Mouse (Mus musculus) hindbrain, embryonic 10.5 days (tissue): ENCODE results near the gene Fosb. TPM values are rescaled to one million over a fixed set of nuclear protein-coding genes. Genes with fewer than 3 reads are reported as not detected.

Source experiments
- DNase-seq: peaks from one replicate; pipeline ENCODE4 v3.0.0-alpha.2; 2017; ENCODE audit warnings: low spot score
- H3K27ac ChIP-seq: fragments of 300-500 bp; sonication (generic); 2 replicates; pipeline ENCODE4 v1.5.1; 2016; ENCODE audit warnings: mild to moderate bottlenecking, moderate library complexity
- H3K27me3 ChIP-seq: fragments of 300-500 bp; sonication (generic); 2 replicates; pipeline ENCODE4 v1.6.1; 2016; ENCODE audit warnings: mild to moderate bottlenecking; ENCODE audit not compliant: poor library complexity, insufficient read depth, severe bottlenecking
- H3K36me3 ChIP-seq: fragments of 300-500 bp; sonication (generic); 2 replicates; pipeline ENCODE4 v1.6.1; 2016; ENCODE audit warnings: mild to moderate bottlenecking, moderate library complexity
- H3K4me1 ChIP-seq: fragments of 300-500 bp; sonication (generic); replicated peaks from 2 replicates; pipeline ENCODE4 v1.6.1; 2016; ENCODE audit warnings: mild to moderate bottlenecking
- H3K4me3 ChIP-seq: fragments of 300-500 bp; sonication (generic); 2 replicates; pipeline ENCODE4 v1.5.1; 2016; ENCODE audit warnings: mild to moderate bottlenecking, moderate library complexity
- H3K9me3 ChIP-seq: fragments of 300-500 bp; sonication (generic); 2 replicates; pipeline ENCODE4 v1.6.1; 2016; ENCODE audit warnings: mild to moderate bottlenecking, moderate library complexity
- WGBS: fragments of 180-500 bp; shearing (Covaris S2); methylation state at CpG from one replicate; pipeline ENCODE4 v1.1.7; 2016; 5-methylcytosine and 5-hydroxymethylcytosine counted together
- polyA plus RNA-seq: library from polyadenylated mRNA; unstranded; fragments of >200 nt; fragmentation: Nextera tagmentation; extraction: Ambion mirVana; gene quantifications from 2 replicates; pipeline ENCODE4 v1.2.1, GENCODE M21; 2016

Fosb gene
- polyA plus RNA-seq, 1 experiment from 2014 or later, result not detected

DNA sequence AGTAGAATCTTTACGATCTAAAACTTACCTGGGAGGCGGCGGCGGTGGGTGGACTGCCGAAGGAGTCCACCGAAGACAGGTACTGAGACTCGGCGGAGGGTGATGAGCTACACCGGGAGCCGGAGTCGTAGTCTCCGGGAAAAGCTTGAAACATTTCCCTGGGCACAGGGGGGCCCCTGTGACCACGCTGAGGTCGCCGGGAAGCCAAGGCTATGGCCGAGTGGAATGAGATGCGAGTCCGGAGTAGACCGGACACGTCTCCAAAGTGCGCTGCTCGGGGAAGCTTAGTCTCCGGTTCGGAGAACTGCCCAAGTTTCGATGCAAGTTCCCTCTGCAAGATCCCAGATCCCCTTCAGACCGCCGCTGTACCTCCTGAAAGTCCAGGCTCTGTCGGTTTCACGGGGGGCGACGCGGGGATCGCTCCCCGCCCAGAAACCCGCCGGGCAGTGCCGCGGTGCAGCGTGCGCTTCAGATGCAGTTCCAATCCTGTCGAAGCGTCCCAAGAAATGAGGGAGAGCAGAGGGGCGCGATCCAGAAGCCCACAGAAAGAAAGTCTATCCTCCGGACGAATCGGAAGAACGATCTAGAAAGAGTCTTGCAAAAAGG lies 470 bp downstream of the Fosb start:
- H3K9me3 ChIP-seq, result no peaks in the 10 kb centered on the region
- H3K36me3 ChIP-seq, result no peaks in the 10 kb centered on the region
- H3K27ac ChIP-seq, result no peak overlapping the region
- peaks cover 43% of the 10 kb centered on the region for H3K4me1 ChIP-seq
- DNase-seq, result peak; percentile 27
- peak overlapping the region; percentile 84 for H3K4me3 ChIP-seq
- WGBS, result 2% methylated on average over 48 of the region's 48 CpGs
- H3K27me3 ChIP-seq, result peaks cover 63% of the 10 kb centered on the region

DNA sequence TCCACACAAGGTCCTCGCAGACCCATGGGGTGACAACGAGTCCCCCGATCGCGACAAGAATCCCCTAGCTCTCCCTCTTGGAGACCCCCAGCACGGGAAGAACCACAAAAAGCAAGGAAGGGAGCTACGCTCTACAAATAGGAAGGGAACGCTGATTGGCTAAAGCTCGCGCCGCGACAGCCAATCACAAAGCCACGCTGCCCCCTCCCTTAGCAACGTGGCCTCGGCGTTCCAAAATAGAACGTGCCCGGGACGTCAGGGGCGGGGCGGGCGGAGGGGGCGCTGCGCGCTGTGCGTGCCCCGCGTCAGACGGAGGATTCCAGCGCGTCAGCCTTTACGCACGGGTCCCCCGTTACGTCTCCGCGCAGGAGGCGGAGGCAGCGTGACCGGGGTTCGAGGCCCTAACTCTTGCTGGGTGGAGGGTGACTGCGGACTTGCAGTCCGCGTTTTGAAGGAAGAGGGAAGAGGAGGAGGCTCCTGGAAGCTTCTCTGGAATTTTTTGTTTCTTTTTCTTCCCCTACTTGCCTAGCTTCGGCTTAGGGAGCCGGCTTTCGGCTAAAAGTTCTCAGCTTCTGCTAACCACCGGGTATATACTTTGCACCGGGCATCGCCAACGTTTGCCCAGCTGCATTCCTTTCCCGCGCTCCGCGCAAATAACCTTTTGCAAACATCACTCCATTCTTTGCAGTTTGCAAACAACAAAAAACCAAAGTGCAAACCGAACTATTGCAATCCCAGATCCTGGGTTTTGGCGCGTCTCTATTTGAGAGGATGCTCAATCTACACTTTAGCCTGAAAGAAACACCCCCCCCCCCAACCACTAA lies 1.2 kb downstream of the Fosb start:
- H3K27ac ChIP-seq, result peak overlapping the region; percentile 68
- H3K4me3 ChIP-seq, result peak overlapping the region; percentile 84
- DNase-seq, result peak; percentile 98
- no peaks in the 10 kb centered on the region for H3K36me3 ChIP-seq
- peaks cover 51% of the 10 kb centered on the region for H3K4me1 ChIP-seq
- no peaks in the 10 kb centered on the region for H3K9me3 ChIP-seq
- under 1% methylated on average over 58 of the region's 58 CpGs for WGBS
- H3K27me3 ChIP-seq, result peaks cover 63% of the 10 kb centered on the region

DNA sequence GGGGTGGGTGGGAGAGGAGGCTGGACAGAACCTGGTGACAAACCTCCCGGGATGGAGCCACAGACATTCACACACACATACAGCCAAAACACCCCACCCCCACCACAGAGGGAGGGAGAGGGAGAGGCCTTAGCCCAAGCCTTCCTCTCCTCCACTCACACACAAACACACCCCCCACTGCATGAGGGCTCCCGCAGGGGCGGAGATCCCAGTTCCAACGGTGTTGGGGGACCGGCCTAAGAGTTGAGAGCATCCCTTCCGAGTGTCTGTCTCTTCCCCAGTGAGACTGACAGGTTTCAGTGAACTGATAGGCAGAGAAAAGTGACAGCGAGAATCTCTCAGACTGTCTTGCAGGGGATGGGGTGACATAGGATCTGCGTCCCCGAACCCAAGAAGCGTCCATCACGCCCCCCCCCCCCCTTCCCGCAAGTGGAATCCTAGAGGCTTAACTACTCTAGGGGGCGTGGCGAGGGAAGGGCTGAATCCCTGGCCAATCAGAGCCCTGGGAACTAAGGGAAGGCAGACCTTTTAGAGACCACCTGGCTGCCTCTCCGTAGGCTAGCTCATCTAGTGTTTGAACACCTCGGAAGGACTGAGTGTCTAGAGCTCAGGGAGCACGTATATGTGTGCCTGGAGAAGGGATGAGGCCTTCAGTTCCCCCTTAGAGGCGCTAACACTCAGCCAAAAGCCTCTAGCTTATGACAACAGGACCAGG lies 2.0 kb downstream of the Fosb start:
- H3K36me3 ChIP-seq, result no peaks in the 10 kb centered on the region
- peak overlapping the region; percentile 84 for H3K4me3 ChIP-seq
- 3% methylated on average over 18 of the region's 18 CpGs for WGBS
- peak; percentile 63 for DNase-seq
- H3K4me1 ChIP-seq, result peaks cover 54% of the 10 kb centered on the region
- peak overlapping the region; percentile 68 for H3K27ac ChIP-seq
- H3K27me3 ChIP-seq, result peaks cover 64% of the 10 kb centered on the region
- H3K9me3 ChIP-seq, result no peaks in the 10 kb centered on the region

DNA sequence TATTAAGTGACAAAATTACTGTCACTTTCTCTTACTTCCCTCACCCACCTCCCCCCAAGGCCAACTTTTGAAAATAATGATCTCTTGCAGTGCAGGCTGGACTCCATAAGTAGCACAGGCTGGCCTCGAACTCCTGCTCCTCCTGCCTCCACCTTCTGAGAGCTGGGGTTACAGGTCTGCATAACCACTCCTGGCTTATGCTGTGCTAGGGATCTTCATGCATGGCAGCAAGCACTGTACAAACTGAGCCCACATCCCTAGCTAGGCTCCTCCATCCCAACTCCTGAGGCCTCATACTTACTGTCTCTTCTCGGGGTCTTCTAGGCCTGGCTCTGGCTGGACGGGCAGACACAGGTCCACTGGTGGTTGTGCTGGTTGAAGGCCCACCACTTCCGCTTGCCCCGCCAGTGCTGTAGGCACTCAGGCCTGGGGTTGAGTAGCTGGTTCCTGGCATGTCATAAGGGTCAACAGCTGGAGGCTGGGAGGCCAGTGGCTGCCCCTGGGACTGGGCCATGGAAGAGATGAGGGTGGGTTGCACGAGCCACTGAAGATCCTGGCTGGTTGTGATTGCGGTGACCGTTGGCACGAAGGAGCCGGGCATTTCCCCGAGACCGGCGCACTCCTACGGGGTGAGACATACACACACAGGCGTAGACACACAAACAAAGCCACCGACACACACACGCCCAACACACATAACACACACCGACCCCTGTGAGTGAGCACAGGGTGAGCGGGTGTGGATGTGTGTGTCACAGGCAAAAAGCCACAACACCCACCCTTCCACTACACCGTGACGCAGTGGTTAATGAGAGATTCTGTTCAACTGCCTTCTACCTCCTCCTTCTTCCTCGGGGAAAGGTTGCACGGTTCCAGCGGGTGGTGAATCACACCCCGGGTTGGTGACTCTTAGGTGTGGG lies 2.8 kb downstream of the Fosb start:
- Histone ChIP-seq H3K4me1 (peaks cover 57% of the 10 kb centered on the region), H3K27ac (no peak overlapping the region)

DNA sequence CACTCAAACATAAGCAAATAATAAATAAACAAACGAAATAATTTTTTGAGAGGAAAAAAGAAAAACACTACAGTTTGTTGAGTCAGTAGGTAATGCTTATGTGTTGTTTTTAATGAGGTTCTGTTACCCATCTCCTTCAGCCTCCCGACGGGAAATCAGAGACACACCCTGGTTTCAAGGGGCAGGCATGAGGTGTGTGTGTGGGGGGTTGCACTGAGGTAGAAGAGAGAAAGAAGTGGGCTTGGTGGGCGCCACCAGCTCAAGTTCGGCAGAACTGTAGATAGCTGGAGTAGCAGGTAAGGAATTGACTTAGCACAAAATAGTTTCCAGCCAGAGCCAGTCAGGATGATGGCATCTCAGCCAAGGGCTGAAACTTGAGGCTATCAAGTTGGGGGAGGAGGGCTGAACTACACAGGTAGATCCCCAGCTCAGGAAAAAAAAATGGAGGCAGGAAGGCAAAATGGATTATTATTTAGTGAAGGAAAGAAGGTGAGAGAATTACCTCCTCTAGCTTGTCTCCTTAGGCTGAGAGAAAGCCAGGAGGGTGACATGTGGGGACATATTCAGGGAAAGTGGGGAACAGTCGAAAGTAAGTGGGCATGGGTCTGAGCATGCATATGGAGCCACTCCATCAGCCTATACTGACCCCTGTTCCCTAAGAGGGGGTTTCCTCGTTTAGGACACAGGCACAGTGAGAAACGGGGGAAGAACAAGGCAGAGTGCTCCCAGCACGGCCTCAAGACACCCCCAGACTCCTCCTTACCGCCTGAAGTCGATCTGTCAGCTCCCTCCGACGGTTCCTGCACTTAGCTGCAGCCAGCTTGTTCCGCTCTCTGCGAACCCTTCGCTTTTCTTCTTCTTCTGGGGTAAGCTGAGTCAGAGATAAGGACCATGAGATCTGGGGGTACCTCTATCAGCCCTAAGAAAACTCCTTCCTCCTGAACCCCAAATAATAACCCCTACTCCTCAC lies 3.8 kb downstream of the Fosb start:
- Histone ChIP-seq H3K36me3 (no peaks in the 10 kb centered on the region), H3K4me3 (no peak overlapping the region), H3K27me3 (peaks cover 73% of the 10 kb centered on the region), H3K9me3 (no peaks in the 10 kb centered on the region), H3K4me1 (peaks cover 66% of the 10 kb centered on the region), H3K27ac (no peak overlapping the region)
- DNase-seq, result no peak
- 49% methylated on average over 16 of the region's 16 CpGs for WGBS

More for the DNA sequence above, 2.8 kb downstream of the Fosb start:
- WGBS, result 67% methylated on average over 25 of the region's 25 CpGs
- H3K36me3 ChIP-seq, result no peaks in the 10 kb centered on the region
- no peaks in the 10 kb centered on the region for H3K9me3 ChIP-seq
- peaks cover 69% of the 10 kb centered on the region for H3K27me3 ChIP-seq
- peak overlapping the region; percentile 84 for H3K4me3 ChIP-seq
- no peak for DNase-seq

DNA sequence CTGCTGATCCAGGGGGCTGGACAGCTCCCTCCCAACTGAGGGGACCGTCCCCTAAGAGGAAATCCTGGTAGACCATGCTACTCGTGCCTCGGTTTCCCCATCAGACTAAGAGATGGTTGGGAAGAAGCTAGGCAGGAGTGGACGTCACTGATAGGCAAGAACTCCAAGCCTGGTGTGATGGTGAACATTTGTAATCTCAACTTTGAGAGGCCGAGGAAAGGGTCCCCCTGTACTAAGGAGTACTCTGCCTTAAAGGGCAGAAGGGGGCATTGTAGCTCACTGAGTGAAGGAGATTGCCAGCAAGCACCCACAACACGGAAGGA lies 4.5 kb downstream of the Fosb start:
- Histone ChIP-seq H3K36me3 (no peaks in the 10 kb centered on the region), H3K4me3 (peak overlapping the region; percentile 48), H3K4me1 (peaks cover 64% of the 10 kb centered on the region), H3K27ac (no peak overlapping the region), H3K9me3 (no peaks in the 10 kb centered on the region), H3K27me3 (peaks cover 73% of the 10 kb centered on the region)
- 13% methylated on average over 6 of the region's 6 CpGs for WGBS
- no peak for DNase-seq

DNA sequence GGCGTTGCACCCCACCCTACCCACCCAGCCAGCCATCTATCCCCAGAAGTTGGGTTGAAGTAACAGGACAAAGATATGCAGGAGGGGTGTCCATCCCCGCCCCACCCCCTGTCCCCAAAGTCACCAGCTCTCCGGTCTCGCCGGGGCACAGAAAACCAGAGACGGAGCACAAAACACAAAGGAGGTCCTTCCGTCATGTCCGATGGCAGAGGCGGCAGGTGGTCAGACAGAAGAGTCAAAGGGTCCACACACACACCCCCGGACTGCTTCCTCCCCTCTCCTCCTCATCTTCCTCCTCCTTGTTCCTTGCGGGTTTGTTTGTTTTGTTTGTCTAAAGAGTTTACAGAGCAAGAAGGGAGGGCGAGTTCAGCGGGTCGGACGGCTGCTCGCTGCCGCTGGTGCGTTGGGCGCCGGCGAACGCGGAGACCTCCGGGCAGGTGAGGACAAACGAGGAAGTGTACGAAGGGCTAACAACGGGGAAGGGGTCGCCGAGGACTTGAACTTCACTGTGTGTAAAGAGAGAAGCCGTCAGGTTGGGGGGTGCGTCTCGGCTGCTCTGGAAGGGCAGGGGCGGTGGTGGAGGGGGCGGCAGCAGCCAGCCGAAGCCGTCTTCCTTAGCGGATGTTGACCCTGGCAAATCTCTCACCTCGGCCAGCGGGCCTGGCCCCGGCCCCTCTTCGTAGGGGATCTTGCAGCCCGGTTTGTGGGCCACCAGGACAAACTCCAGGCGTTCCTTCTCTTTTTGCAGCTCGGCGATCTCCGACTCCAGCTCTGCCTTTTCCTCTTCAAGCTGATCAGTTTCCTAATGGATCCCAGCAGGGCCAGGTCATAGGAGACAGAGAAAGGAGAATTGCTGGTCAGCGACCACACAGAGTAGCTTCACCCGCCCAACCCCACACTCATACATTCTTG lies 5.1 kb downstream of the Fosb start:
- peak; percentile 28 for DNase-seq
- 2% methylated on average over 48 of the region's 48 CpGs for WGBS
- peaks cover 60% of the 10 kb centered on the region for H3K4me1 ChIP-seq

DNA sequence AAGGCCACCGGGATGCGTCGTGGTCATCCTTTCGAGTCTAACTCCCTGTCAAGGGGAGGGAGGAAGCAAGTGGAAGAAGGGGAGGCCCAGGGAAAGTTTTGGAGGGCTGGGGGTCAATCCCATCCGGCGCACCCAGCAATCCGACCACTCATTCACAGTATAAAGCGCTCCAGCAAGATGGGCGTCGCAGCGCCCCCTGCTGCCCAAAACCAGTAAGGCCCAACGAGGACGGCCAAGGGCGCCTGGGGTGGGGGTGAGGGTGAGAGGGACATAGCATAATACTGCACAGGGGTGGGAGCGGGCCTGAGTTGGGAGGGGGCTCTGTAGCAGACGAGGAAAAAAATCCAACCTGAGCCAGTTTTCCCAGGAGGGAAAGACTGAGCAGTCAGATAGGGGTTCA lies 6.1 kb downstream of the Fosb start:
- peaks cover 51% of the 10 kb centered on the region for H3K4me1 ChIP-seq
- peak overlapping the region; percentile 48 for H3K4me3 ChIP-seq

More for the DNA sequence above, 5.1 kb downstream of the Fosb start:
- peak overlapping the region; percentile 48 for H3K4me3 ChIP-seq
- no peaks in the 10 kb centered on the region for H3K9me3 ChIP-seq
- H3K27me3 ChIP-seq, result peaks cover 73% of the 10 kb centered on the region
- no peak overlapping the region for H3K27ac ChIP-seq
- H3K36me3 ChIP-seq, result no peaks in the 10 kb centered on the region

DNA sequence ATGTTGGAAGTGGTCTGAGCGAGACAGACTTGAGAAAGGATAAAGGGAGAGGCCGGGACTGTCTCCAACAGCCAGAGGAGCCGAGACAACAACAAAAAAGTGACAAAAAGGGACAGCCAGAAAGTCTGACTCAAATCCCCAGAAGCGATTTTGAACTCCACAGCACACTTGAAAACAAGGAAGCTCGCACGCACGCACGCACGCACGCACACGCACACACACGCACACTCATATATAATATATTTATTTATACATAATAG lies 6.9 kb downstream of the Fosb start:
- H3K36me3 ChIP-seq, result no peaks in the 10 kb centered on the region
- peaks cover 43% of the 10 kb centered on the region for H3K4me1 ChIP-seq
- no peak for DNase-seq
- H3K9me3 ChIP-seq, result no peaks in the 10 kb centered on the region
- 76% methylated on average over 12 of the region's 12 CpGs for whole genome bisulfite sequencing
- peaks cover 67% of the 10 kb centered on the region for H3K27me3 ChIP-seq
- no peak overlapping the region for H3K27ac ChIP-seq
- no peak overlapping the region for H3K4me3 ChIP-seq

More for the DNA sequence above, 6.1 kb downstream of the Fosb start:
- Histone ChIP-seq H3K36me3 (no peaks in the 10 kb centered on the region), H3K9me3 (no peaks in the 10 kb centered on the region), H3K27ac (no peak overlapping the region), H3K27me3 (peaks cover 67% of the 10 kb centered on the region)
- peak; percentile 88 for DNase-seq
- under 1% methylated on average over 16 of the region's 16 CpGs for WGBS

DNA sequence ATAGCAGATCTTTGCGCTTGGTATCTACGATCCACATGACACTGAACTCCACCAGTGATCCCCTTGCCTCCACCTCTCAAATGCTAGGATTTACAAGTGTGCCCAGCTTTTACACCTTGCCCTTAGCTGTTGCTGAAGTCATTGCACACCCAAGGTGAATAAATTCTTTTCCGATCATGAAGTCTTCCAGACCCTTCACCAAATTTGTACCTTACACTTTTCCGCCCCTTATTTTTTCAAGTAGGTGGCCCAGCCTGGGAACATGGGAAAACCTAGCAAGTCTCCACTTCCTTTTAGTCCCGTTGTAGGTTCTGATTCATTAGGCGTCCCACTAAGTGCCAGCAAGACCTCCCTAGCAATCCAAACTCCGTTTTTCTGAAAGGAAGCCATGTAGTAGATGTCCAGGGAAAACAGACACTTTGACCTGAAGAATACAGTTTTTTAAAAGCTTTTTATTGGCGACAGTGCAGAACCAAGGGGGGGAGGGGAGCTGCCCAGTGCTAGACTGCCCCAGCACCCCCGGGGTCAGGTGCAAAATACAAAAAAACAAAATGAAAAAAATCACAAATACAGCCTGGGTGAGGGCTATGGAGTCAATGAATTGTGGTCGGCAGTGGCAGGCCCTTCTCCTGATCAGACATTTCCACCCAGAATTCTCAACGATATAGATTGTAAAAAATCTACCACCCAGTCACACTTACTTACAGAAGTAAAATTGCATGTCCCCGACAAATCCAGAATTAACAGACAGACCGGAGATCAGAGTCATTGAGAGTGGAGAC lies 7.4 kb downstream of the Fosb start:
- peak overlapping the region; percentile 51 for H3K4me3 ChIP-seq
- no peaks in the 10 kb centered on the region for H3K9me3 ChIP-seq
- H3K27me3 ChIP-seq, result peaks cover 63% of the 10 kb centered on the region
- H3K27ac ChIP-seq, result no peak overlapping the region
- WGBS, result 55% methylated on average over 13 of the region's 13 CpGs
- H3K4me1 ChIP-seq, result peaks cover 38% of the 10 kb centered on the region
- no peak for DNase-seq
- H3K36me3 ChIP-seq, result no peaks in the 10 kb centered on the region
